Mouse (Mus musculus) MEL (cell line): ENCODE measurements around the gene Fbxo4. TPM values are rescaled to one million over a fixed set of nuclear protein-coding genes. Genes with fewer than 3 reads are reported as not detected.

Source experiments
- DNase-seq: peaks from one replicate; pipeline ENCODE4 v3.0.0; 2011; ENCODE audit warnings: low read depth, low spot score
- H3K27ac ChIP-seq: 2 replicates; pipeline ENCODE4 v1.5.1; 2012; ENCODE audit warnings: low read depth, mild to moderate bottlenecking, control low read depth, low read length, moderate library complexity; ENCODE audit not compliant: control insufficient read depth
- H3K27me3 ChIP-seq, 2 experiments: fragments of 150-350 bp in 1 of 2; sonication (generic) in 1 of 2; 2 replicates each; pipeline ENCODE4 v1.6.1; 2012; ENCODE audit warnings: low read length in 2 of 2, mild to moderate bottlenecking in 2 of 2, improper control_type of control experiment in 1 of 2, moderate library complexity in 1 of 2; ENCODE audit not compliant: insufficient read depth in 2 of 2, control insufficient read depth in 1 of 2
- H3K36me3 ChIP-seq, 2 experiments: 2 replicates each; pipeline ENCODE4 v1.6.1; 2012 to 2014; ENCODE audit warnings: low read length in 2 of 2, improper control_type of control experiment in 1 of 2, inconsistent platforms in 1 of 2, mild to moderate bottlenecking in 1 of 2; ENCODE audit not compliant: insufficient read depth in 2 of 2, control insufficient read depth in 1 of 2
- H3K4me1 ChIP-seq, 2 experiments: fragments of 150-350 bp in 1 of 2; sonication (generic) in 1 of 2; 2 replicates each; pipeline ENCODE4 v1.6.1; 2012; ENCODE audit warnings: low read length in 2 of 2, improper control_type of control experiment in 1 of 2, mild to moderate bottlenecking in 1 of 2; ENCODE audit not compliant: insufficient read depth in 2 of 2, control insufficient read depth in 1 of 2
- H3K4me3 ChIP-seq, 2 experiments: fragments of 150-350 bp in 1 of 2; sonication (generic) in 1 of 2; 2 replicates each; pipeline ENCODE4 v1.5.1; 2012; ENCODE audit warnings: low read depth in 2 of 2, low read length in 2 of 2, mild to moderate bottlenecking in 2 of 2, moderate library complexity in 2 of 2, control low read depth in 1 of 2, improper control_type of control experiment in 1 of 2; ENCODE audit not compliant: control insufficient read depth in 1 of 2, insufficient read depth in 1 of 2
- H3K79me2 ChIP-seq: 2 replicates; pipeline ENCODE4 v1.6.1; 2012; ENCODE audit warnings: mild to moderate bottlenecking, low read length, moderate library complexity; ENCODE audit not compliant: control insufficient read depth, poor library complexity, insufficient read depth
- H3K9ac ChIP-seq: 2 replicates; pipeline ENCODE4 v1.6.1; 2012; ENCODE audit warnings: low read depth, mild to moderate bottlenecking, control low read depth, low read length, moderate library complexity; ENCODE audit not compliant: control insufficient read depth, poor library complexity, severe bottlenecking
- H3K9me3 ChIP-seq: fragments of 150-350 bp; sonication (generic); replicated peaks from 2 replicates; pipeline ENCODE4 v1.6.1; 2012; ENCODE audit warnings: mild to moderate bottlenecking, low read length, improper control_type of control experiment, moderate library complexity; ENCODE audit not compliant: insufficient read depth
- BHLHE40 ChIP-seq: IDR thresholded peaks from 2 replicates; pipeline ENCODE4 v1.6.1; 2012; ENCODE audit warnings: low read depth, mild to moderate bottlenecking, inconsistent platforms, low read length, improper control_type of control experiment, borderline replicate concordance
- CHD2 ChIP-seq: IDR thresholded peaks from 2 replicates; pipeline ENCODE4 v1.6.1; 2011; ENCODE audit warnings: low read length, improper control_type of control experiment
- E2F4 ChIP-seq: IDR thresholded peaks from 2 replicates; pipeline ENCODE4 v1.6.1; 2011; ENCODE audit warnings: low read depth, low read length, improper control_type of control experiment, borderline replicate concordance
- ELF1 ChIP-seq: IDR thresholded peaks from 2 replicates; pipeline ENCODE4 v1.6.1; 2014; ENCODE audit warnings: low read depth, mild to moderate bottlenecking, inconsistent platforms, low read length, improper control_type of control experiment, moderate library complexity
- EP300 ChIP-seq, 2 experiments: IDR thresholded peaks; 2 replicates each; pipeline ENCODE4 v1.6.1; 2011; ENCODE audit warnings: improper control_type of control experiment in 2 of 2, low read length in 2 of 2, low read depth in 1 of 2, mild to moderate bottlenecking in 1 of 2
- GABPA ChIP-seq: IDR thresholded peaks from 2 replicates; pipeline ENCODE4 v1.6.1; 2012; ENCODE audit warnings: low read depth, mild to moderate bottlenecking, inconsistent platforms, low read length, improper control_type of control experiment, moderate library complexity
- HCFC1 ChIP-seq: IDR thresholded peaks from 2 replicates; pipeline ENCODE4 v1.6.1; 2012; ENCODE audit warnings: low read depth, mild to moderate bottlenecking, inconsistent platforms, low read length, improper control_type of control experiment, moderate library complexity
- JUND ChIP-seq: IDR thresholded peaks from 2 replicates; pipeline ENCODE4 v1.6.1; 2011; ENCODE audit warnings: low read depth, mild to moderate bottlenecking, improper control_type of control experiment, low read length
- MXI1 ChIP-seq: IDR thresholded peaks from 2 replicates; pipeline ENCODE4 v1.6.1; 2011; ENCODE audit warnings: mild to moderate bottlenecking, low read depth, low read length, improper control_type of control experiment
- MYB ChIP-seq: IDR thresholded peaks from 2 replicates; pipeline ENCODE4 v1.6.1; 2011; ENCODE audit warnings: mild to moderate bottlenecking, low read depth, low read length, improper control_type of control experiment
- NELFE ChIP-seq: IDR thresholded peaks from 2 replicates; pipeline ENCODE4 v1.6.1; 2011; ENCODE audit warnings: low read depth, low read length, improper control_type of control experiment
- POLR2A ChIP-seq, 2 experiments: IDR thresholded peaks; 2 replicates each; pipeline ENCODE4 v1.6.1; 2011 to 2012; ENCODE audit warnings: low read length in 2 of 2, mild to moderate bottlenecking in 2 of 2, control low read depth in 1 of 2, improper control_type of control experiment in 1 of 2, low read depth in 1 of 2, moderate library complexity in 1 of 2; ENCODE audit not compliant: control insufficient read depth in 1 of 2, insufficient read depth in 1 of 2, poor library complexity in 1 of 2
- POLR2AphosphoS5 ChIP-seq: IDR thresholded peaks from 2 replicates; pipeline ENCODE4 v1.6.1; 2012; ENCODE audit warnings: low read depth, borderline replicate concordance, mild to moderate bottlenecking, inconsistent platforms, low read length, moderate library complexity, mixed read lengths
- RAD21 ChIP-seq: IDR thresholded peaks from 2 replicates; pipeline ENCODE4 v1.6.1; 2011; ENCODE audit warnings: mild to moderate bottlenecking, low read depth, low read length, improper control_type of control experiment
- SIN3A ChIP-seq: IDR thresholded peaks from 2 replicates; pipeline ENCODE4 v1.6.1; 2012; ENCODE audit warnings: low read length, improper control_type of control experiment, inconsistent platforms
- SMC3 ChIP-seq: IDR thresholded peaks from 2 replicates; pipeline ENCODE4 v1.6.1; 2011; ENCODE audit warnings: low read depth, low read length, improper control_type of control experiment
- TBP ChIP-seq: IDR thresholded peaks from 2 replicates; pipeline ENCODE4 v1.8.0; 2011; ENCODE audit warnings: low read depth, low read length, improper control_type of control experiment
- ZKSCAN1 ChIP-seq: IDR thresholded peaks from 2 replicates; pipeline ENCODE4 v1.6.1; 2012; ENCODE audit warnings: low read depth, mild to moderate bottlenecking, inconsistent platforms, low read length, improper control_type of control experiment, moderate library complexity
- ZMIZ1 ChIP-seq: IDR thresholded peaks from 2 replicates; pipeline ENCODE4 v1.6.1; 2012; ENCODE audit warnings: low read depth, mild to moderate bottlenecking, inconsistent platforms, low read length, improper control_type of control experiment, moderate library complexity
- ZNF384 ChIP-seq: IDR thresholded peaks from 2 replicates; pipeline ENCODE4 v1.6.1; 2012; ENCODE audit warnings: low read depth, mild to moderate bottlenecking, inconsistent platforms, low read length, improper control_type of control experiment
- polyA plus RNA-seq, 2 experiments: library from polyadenylated mRNA; stranded (reverse) in 1 of 2; unstranded in 1 of 2; fragments of >175 nt in 1 of 2; fragments of >200 nt in 1 of 2; gene quantifications; 2 replicates each; pipeline versions ENCODE4 v1.2.1 to v1.2.4; 2012; ENCODE audit warnings: low replicate concordance in 2 of 2, low read depth in 1 of 2; ENCODE audit not compliant: insufficient read length in 2 of 2, insufficient read depth in 1 of 2, missing spikeins in 1 of 2
- total RNA-seq: library from RNA; depleted of rRNA; stranded (reverse); fragments of 300-350 nt; gene quantifications from 2 replicates; pipeline ENCODE4 v1.2.3, GENCODE M21; 2012

Fbxo4 gene
- total and polyA plus RNA-seq, 3 experiments: 7.4 to 8.0 TPM; not detected in 1

GRCm38 (mm10) chr15:3962251-3962650 is 17.1 kb downstream of the Fbxo4 start:
- TF ChIP-seq POLR2A (IDR thresholded peaks at IDR 0.05; ENCODE audit: control insufficient read depth in 1 of 2, insufficient read depth in 1 of 2, low read depth in 1 of 2, low read length in 2 of 2, poor library complexity in 1 of 2) (no peak), SMC3 (no peak), MXI1 (no peak), EP300 (IDR thresholded peaks at IDR 0.05; ENCODE audit: low read depth in 1 of 2, low read length in 2 of 2) (no peak), TBP (no peak), HCFC1 (no peak), BHLHE40 (no peak), NELFE (no peak), RAD21 (no peak), MYB (no peak), ELF1 (no peak), SIN3A (no peak), ZKSCAN1 (no peak), ZNF384 (no peak), JUND (no peak), ZMIZ1 (no peak), POLR2AphosphoS5 (no peak)
- TF ChIP-seq, all 39 proteins: peak for 0
- no peak for DNase-seq
- no peak overlapping the region for H3K4me3 ChIP-seq

GRCm38 (mm10) chr15:3960094-3960493 is 19.3 kb downstream of the Fbxo4 start:
- no peak overlapping the region for H3K4me3 ChIP-seq

More at GRCm38 (mm10) chr15:3962251-3962650, 17.1 kb downstream of the Fbxo4 start:
- H3K79me2 ChIP-seq: no peaks in the 10 kb centered on the region
- no peak overlapping the region for H3K9ac ChIP-seq
- no peaks in the 10 kb centered on the region for H3K9me3 ChIP-seq
- no peaks in the 10 kb centered on the region for H3K27me3 ChIP-seq
- H3K4me1 ChIP-seq: no peaks in the 10 kb centered on the region
- no peak overlapping the region for H3K27ac ChIP-seq
- no peaks in the 10 kb centered on the region for H3K36me3 ChIP-seq

More at GRCm38 (mm10) chr15:3960094-3960493, 19.3 kb downstream of the Fbxo4 start:
- no peaks in the 10 kb centered on the region for H3K27me3 ChIP-seq
- H3K4me1 ChIP-seq: no peaks in the 10 kb centered on the region
- no peaks in the 10 kb centered on the region for H3K9me3 ChIP-seq
- no peak for DNase-seq
- no peaks in the 10 kb centered on the region for H3K36me3 ChIP-seq
- no peaks in the 10 kb centered on the region for H3K79me2 ChIP-seq
- no peak overlapping the region for H3K9ac ChIP-seq
- H3K27ac ChIP-seq: no peak overlapping the region
- TF ChIP-seq EP300 (IDR thresholded peaks at IDR 0.05; ENCODE audit: low read depth in 1 of 2, low read length in 2 of 2) (no peak), GABPA (no peak), CHD2 (no peak), E2F4 (no peak), HCFC1 (no peak)
